Mouse (Mus musculus) intestine, embryonic 15.5 days (tissue): ENCODE results near the gene Agpat4. TPM values are rescaled to one million over a fixed set of nuclear protein-coding genes. Genes with fewer than 3 reads are reported as not detected.

Experiments
- ATAC-seq: fragments of 200-750 bp; cut with Nextera tagmentation; 2 replicates; pipeline ENCODE4 v1.8.0; 2017; ENCODE audit warnings: moderate TSS enrichment, moderate library complexity
- H3K27ac ChIP-seq: fragments of 300-500 bp; sonication (generic); 2 replicates; pipeline ENCODE4 v1.5.1; 2015; ENCODE audit warnings: mild to moderate bottlenecking, inconsistent platforms
- H3K27me3 ChIP-seq: fragments of 300-500 bp; sonication (generic); replicated peaks from 2 replicates; pipeline ENCODE4 v1.6.1; 2015; ENCODE audit warnings: inconsistent platforms
- H3K36me3 ChIP-seq: fragments of 300-500 bp; sonication (generic); 2 replicates; pipeline ENCODE4 v1.6.1; 2015; ENCODE audit warnings: inconsistent platforms
- H3K4me1 ChIP-seq: fragments of 300-500 bp; sonication (generic); replicated peaks from 2 replicates; pipeline ENCODE4 v1.6.1; 2015; ENCODE audit warnings: inconsistent platforms
- H3K4me2 ChIP-seq: fragments of 300-500 bp; sonication (generic); replicated peaks from 2 replicates; pipeline ENCODE4 v1.6.1; 2015; ENCODE audit warnings: mild to moderate bottlenecking, inconsistent platforms
- H3K4me3 ChIP-seq: fragments of 300-500 bp; sonication (generic); replicated peaks from 2 replicates; pipeline ENCODE4 v1.5.1; 2015; ENCODE audit warnings: inconsistent platforms
- H3K9ac ChIP-seq: fragments of 300-500 bp; sonication (generic); 2 replicates; pipeline ENCODE4 v1.6.1; 2015; ENCODE audit warnings: inconsistent platforms
- H3K9me3 ChIP-seq: fragments of 300-500 bp; sonication (generic); 2 replicates; pipeline ENCODE4 v1.6.1; 2016; ENCODE audit warnings: inconsistent platforms
- WGBS: fragments of 180-500 bp; shearing (Covaris S2); methylation state at CpG from one replicate; pipeline ENCODE4 v1.1.7; 2015; 5-methylcytosine and 5-hydroxymethylcytosine counted together
- polyA plus RNA-seq: library from polyadenylated mRNA; unstranded; fragments of >200 nt; fragmentation: Nextera tagmentation; extraction: Ambion mirVana; gene quantifications from 2 replicates; pipeline ENCODE4 v1.2.1, GENCODE M21; 2015

Gene Agpat4
- polyA plus RNA-seq, 1 experiment from 2014 or later, result 19.6 TPM

DNA sequence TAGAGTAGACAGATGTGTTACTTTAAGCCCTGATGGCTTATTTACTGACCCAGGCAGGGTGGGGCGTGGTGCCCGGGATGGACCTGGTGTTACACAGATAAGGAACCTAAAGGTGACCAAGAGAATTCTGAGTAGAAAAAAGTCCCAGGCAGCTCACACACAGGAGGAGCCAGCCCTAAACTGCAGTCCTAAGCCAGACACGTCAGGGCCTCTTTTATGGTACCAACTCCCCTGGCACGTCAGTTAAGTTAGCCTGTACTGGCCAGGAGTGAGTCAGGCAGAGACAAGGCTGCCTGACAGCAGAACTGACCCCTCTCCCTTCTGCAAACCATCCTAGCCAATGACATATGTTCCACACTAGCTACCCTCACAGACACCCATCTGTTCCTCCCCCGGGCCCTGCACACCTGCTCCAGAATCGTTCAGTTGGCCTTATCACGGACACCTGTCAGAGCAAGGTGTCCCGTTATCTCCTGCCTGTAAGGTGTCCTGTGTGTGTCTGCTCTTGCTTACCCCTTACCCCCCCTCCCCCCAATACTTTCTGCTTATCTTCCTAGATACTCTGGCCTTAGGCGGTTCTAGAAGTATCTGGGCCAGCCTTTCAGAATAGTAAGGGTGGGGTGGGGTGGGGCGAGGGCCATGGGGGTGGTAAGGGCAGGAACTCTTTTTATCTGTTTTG, 86.7 kb downstream of the Agpat4 start:
- ATAC-seq, result peak; percentile 75
- H3K9ac ChIP-seq, result no peak overlapping the region

DNA sequence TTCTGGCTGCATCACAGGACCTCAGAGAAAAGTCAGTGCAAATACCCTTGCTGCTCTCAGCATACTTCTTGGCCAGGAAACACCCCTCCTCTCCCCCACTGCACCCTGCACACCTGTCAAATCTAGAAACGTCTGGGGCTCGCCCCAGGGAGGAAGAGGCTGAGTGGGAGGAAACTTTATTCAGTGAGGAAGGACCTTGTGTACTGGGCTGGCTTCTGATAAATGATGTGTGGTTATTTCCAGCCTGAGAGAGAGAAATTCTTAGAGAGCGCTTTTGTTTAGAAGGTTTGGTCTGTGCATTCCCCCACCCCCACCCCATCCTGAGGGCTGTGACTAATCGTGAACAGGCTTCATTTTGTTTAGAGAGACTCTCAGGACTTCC, 87.2 kb downstream of the Agpat4 start:
- WGBS, result 9% methylated on average over 4 of the region's 4 CpGs
- H3K4me1 ChIP-seq, result peaks cover 37% of the 10 kb centered on the region

More for the DNA sequence above, 86.7 kb downstream of the Agpat4 start:
- no peaks in the 10 kb centered on the region for H3K36me3 ChIP-seq
- H3K27ac ChIP-seq, result peak overlapping the region; percentile 66
- H3K4me3 ChIP-seq, result no peak overlapping the region
- WGBS, result 30% methylated on average over 10 of the region's 10 CpGs
- no peak overlapping the region for H3K4me2 ChIP-seq
- H3K9me3 ChIP-seq, result no peaks in the 10 kb centered on the region
- H3K4me1 ChIP-seq, result peaks cover 37% of the 10 kb centered on the region
- H3K27me3 ChIP-seq, result no peaks in the 10 kb centered on the region

DNA sequence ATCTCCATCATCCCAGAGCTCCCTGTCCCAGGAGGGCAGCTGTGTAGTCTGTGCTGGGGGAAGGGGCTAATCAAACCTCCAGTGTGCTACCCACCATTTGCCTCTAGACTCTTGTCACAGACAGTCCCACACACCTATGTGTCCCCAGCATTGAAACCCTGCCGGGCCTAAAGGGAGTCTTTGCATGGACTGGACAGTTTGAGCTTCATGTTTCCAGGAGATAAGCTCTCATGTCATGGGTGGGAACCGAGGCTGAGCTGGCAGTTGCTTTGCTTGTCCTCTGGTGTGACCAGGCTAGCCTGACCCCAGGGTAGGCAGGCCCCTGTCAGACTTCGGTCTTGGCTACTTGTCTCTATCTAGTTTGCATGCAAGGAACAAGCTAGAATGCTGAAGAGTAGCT, 87.7 kb downstream of the Agpat4 start:
- 66% methylated on average over 3 of the region's 3 CpGs for WGBS
- Histone ChIP-seq H3K4me3 (no peak overlapping the region), H3K27me3 (no peaks in the 10 kb centered on the region), H3K9ac (no peak overlapping the region), H3K4me1 (peaks cover 37% of the 10 kb centered on the region), H3K36me3 (no peaks in the 10 kb centered on the region), H3K4me2 (no peak overlapping the region), H3K27ac (peak overlapping the region; percentile 66), H3K9me3 (no peaks in the 10 kb centered on the region)
- ATAC-seq, result peak; percentile 6; the same call in 1 of the 2 replicates

More for the DNA sequence above, 87.2 kb downstream of the Agpat4 start:
- no peak; the same call in none of the 2 replicates for ATAC-seq
- Histone ChIP-seq H3K27me3 (no peaks in the 10 kb centered on the region), H3K4me2 (no peak overlapping the region), H3K9ac (no peak overlapping the region), H3K9me3 (no peaks in the 10 kb centered on the region), H3K27ac (peak overlapping the region; percentile 66), H3K36me3 (no peaks in the 10 kb centered on the region), H3K4me3 (no peak overlapping the region)

DNA sequence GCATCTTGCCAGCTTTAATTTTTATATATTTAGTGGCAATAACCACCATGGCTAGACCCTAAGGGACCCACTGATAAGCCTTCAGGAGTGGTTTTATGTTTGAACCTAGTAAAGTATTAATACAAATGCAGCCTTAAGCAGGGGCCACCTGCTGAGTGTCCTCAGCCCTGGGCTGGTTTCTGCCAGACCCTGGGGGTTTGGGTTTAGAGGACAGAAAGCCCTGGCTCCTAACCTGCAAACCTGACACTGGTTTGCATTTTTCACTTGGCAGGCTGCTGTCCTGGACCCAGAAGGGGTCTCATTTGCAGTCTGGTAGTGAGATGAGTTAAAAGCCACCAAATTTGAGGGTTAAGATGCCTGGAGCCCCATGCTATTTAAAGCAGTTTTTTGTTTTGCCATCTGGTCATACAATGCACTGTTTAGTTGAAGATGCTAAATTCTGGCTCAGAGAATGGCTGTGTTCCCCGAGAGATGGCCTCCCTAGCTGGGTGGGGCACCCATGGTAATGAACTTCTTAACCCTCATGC, 88.6 kb downstream of the Agpat4 start:
- Histone ChIP-seq H3K27ac (no peak overlapping the region), H3K4me1 (peaks cover 37% of the 10 kb centered on the region), H3K36me3 (no peaks in the 10 kb centered on the region), H3K9ac (no peak overlapping the region), H3K27me3 (no peaks in the 10 kb centered on the region), H3K4me3 (no peak overlapping the region), H3K9me3 (no peaks in the 10 kb centered on the region), H3K4me2 (no peak overlapping the region)
- no peak for ATAC-seq
- WGBS, result 28% methylated on average over 1 of the region's 1 CpGs

DNA sequence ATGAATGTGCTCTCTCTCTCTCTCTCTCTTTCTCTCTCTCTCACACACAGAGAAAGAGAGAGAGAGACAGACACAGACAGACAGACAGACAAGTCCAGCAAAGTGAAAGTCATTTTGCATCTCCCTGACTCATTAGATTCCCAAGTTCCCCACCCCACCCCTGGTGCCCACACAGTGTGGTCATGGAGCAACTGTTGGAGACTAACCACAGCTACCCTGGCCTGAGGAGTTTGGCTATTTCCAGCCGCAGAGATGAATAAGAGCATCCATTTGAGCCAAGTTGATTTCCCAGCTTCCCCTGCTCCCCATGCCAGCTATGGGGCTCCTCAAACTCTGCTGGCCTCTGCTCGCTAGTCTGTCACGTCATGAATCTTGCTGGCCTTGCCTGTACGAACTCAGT, 91.0 kb downstream of the Agpat4 start:
- peaks cover 31% of the 10 kb centered on the region for H3K4me1 ChIP-seq

GRCm38 (mm10) chr17:12210544-12211132, 92.1 kb downstream of the Agpat4 start:
- peaks cover 19% of the 10 kb centered on the region for H3K4me1 ChIP-seq
- ATAC-seq, result peak; percentile 63; the same call in 1 of the 2 replicates
- WGBS, result 33% methylated on average over 8 of the region's 8 CpGs
- H3K4me2 ChIP-seq, result no peak overlapping the region
- H3K27ac ChIP-seq, result no peak overlapping the region
- H3K9me3 ChIP-seq, result no peaks in the 10 kb centered on the region
- no peak overlapping the region for H3K4me3 ChIP-seq
- H3K9ac ChIP-seq, result no peak overlapping the region
- H3K36me3 ChIP-seq, result no peaks in the 10 kb centered on the region
- no peaks in the 10 kb centered on the region for H3K27me3 ChIP-seq

More for the DNA sequence above, 91.0 kb downstream of the Agpat4 start:
- WGBS, result 78% methylated on average over 4 of the region's 4 CpGs
- no peak for ATAC-seq
- Histone ChIP-seq H3K4me3 (no peak overlapping the region), H3K36me3 (no peaks in the 10 kb centered on the region), H3K4me2 (no peak overlapping the region), H3K27ac (no peak overlapping the region), H3K9me3 (no peaks in the 10 kb centered on the region), H3K9ac (no peak overlapping the region), H3K27me3 (no peaks in the 10 kb centered on the region)

DNA sequence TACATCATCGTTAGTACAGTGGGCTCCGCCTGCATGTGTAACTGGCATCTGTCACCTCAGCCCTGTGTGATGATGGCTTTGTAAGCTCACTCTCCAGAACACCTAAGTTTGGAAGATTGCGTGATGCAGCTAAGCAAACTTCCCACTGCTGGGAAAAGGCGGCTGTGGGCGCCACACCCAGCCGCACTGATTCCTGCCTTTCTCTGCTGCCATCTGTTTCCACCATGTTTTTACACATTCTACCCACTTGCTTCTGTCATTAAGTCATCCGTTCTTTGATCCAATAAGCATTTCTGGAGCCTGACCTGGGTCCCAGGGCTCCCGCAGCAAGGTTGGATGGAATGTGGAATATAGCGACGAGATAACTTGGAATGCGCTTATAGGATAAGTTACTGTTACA, 93.4 kb downstream of the Agpat4 start:
- peaks cover 3% of the 10 kb centered on the region; the same call in 1 of the 2 replicates for H3K36me3 ChIP-seq
- 93% methylated on average over 11 of the region's 11 CpGs for WGBS
- no peak for ATAC-seq

DNA sequence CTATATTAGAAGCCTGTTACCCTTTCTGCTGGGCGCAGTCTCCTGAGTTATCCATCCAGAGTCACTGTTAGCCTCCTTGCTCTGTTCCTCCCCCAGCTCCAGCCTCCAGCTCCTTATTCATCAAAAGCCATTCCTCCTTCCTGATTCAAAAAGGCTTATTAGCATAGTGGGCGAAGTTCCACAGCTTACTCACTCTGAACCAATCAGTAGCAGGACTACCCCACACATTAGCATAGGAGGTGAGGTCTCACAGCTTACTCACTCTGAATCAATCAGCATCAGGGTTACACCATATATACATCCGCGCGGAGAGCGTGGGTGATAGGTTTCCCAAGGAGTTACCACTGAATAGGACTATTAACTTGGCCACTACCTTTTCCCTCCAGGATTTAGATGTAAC, 93.8 kb downstream of the Agpat4 start:
- Histone ChIP-seq H3K36me3 (peaks cover 5% of the 10 kb centered on the region; the same call in 1 of the 2 replicates), H3K9me3 (no peaks in the 10 kb centered on the region), H3K4me3 (no peak overlapping the region), H3K9ac (no peak overlapping the region), H3K27me3 (no peaks in the 10 kb centered on the region), H3K4me1 (peaks cover 5% of the 10 kb centered on the region), H3K4me2 (no peak overlapping the region), H3K27ac (no peak overlapping the region)
- ATAC-seq, result no peak
- 87% methylated on average over 6 of the region's 6 CpGs for WGBS

More for the DNA sequence above, 93.4 kb downstream of the Agpat4 start:
- H3K27ac ChIP-seq, result no peak overlapping the region
- no peak overlapping the region for H3K4me2 ChIP-seq
- H3K9me3 ChIP-seq, result no peaks in the 10 kb centered on the region
- H3K4me1 ChIP-seq, result peaks cover 9% of the 10 kb centered on the region
- H3K27me3 ChIP-seq, result no peaks in the 10 kb centered on the region
- H3K9ac ChIP-seq, result no peak overlapping the region
- no peak overlapping the region for H3K4me3 ChIP-seq

DNA sequence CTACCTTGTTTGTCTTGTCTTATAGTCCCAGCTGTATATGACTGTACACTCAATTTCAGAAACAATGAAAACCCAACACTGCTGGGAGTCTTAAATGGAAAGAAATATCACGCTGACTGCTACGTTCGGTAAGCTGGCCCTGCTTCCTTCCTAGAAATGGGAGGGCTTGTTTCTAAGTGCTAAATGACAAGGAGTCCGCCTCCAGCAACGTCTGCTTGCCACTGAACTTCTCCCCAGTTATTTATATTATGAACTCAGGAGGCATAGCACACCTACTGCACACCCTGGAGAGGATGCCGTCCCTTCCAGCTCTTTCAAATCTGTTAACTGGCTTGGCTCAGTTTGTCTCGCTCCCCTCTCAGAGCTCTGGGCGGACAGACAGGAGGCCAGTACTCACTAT, 94.9 kb downstream of the Agpat4 start:
- no peak overlapping the region for H3K9ac ChIP-seq
- ATAC-seq, result no peak
- H3K4me1 ChIP-seq, result no peaks in the 10 kb centered on the region
- no peak overlapping the region for H3K27ac ChIP-seq
- H3K36me3 ChIP-seq, result peaks cover 10% of the 10 kb centered on the region; the same call in 1 of the 2 replicates
- 84% methylated on average over 8 of the region's 8 CpGs for WGBS
- no peak overlapping the region for H3K4me2 ChIP-seq
- no peaks in the 10 kb centered on the region for H3K27me3 ChIP-seq
- no peak overlapping the region for H3K4me3 ChIP-seq
- no peaks in the 10 kb centered on the region for H3K9me3 ChIP-seq

- Histone ChIP-seq H3K9me3 (no peaks in the 10 kb centered on the region), H3K4me2 (no peak overlapping the region), H3K4me1 (no peaks in the 10 kb centered on the region), H3K36me3 (peaks cover 13% of the 10 kb centered on the region; the same call in 1 of the 2 replicates), H3K4me3 (no peak overlapping the region), H3K27ac (no peak overlapping the region), H3K27me3 (no peaks in the 10 kb centered on the region), H3K9ac (no peak overlapping the region)
- ATAC-seq, result peak; percentile 13; the same call in 1 of the 2 replicates
- 64% methylated on average over 6 of the region's 6 CpGs for whole genome bisulfite sequencing
Observed at GRCm38 (mm10) chr17:12216224-12216623, 97.7 kb downstream of the Agpat4 start.

GRCm38 (mm10) chr17:12221926-12222325, 103.4 kb downstream of the Agpat4 start:
- Histone ChIP-seq H3K4me1 (no peaks in the 10 kb centered on the region), H3K4me2 (no peak overlapping the region), H3K36me3 (peaks cover 13% of the 10 kb centered on the region; the same call in 1 of the 2 replicates), H3K9me3 (no peaks in the 10 kb centered on the region), H3K9ac (no peak overlapping the region), H3K4me3 (no peak overlapping the region), H3K27me3 (no peaks in the 10 kb centered on the region), H3K27ac (no peak overlapping the region)
- no peak for ATAC-seq
- 65% methylated on average over 6 of the region's 6 CpGs for WGBS

DNA sequence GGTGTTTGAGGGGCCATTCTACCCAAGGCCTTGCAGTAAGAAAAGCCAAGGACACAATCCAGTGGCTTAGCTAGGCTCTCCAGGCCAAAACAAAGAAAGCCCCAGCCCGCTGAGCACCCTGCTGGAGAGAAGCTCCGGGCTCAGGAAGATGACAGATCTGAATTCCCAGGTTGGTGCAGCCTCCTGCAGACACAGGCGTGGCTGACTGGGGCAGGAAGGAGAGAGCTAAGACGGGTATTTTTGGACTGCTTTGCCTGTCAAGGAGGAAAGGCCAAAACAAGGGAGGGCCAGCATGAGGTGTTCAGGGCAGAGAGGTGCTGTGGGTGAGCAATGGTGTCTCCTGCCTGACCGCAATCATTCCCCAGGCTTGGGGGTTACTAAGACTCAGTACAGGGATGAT, 105.2 kb downstream of the Agpat4 start:
- H3K4me1 ChIP-seq, result no peaks in the 10 kb centered on the region
- 62% methylated on average over 5 of the region's 5 CpGs for WGBS
- no peak overlapping the region for H3K9ac ChIP-seq
- no peak overlapping the region for H3K4me2 ChIP-seq
- no peaks in the 10 kb centered on the region for H3K27me3 ChIP-seq
- peaks cover 17% of the 10 kb centered on the region; the same call in 1 of the 2 replicates for H3K36me3 ChIP-seq
- no peak for ATAC-seq
- H3K9me3 ChIP-seq, result no peaks in the 10 kb centered on the region
- H3K27ac ChIP-seq, result no peak overlapping the region
- H3K4me3 ChIP-seq, result no peak overlapping the region
